Mouse (Mus musculus): ENCODE results near the gene Cmtr2. TPM values are rescaled to one million over a fixed set of nuclear protein-coding genes. Genes with fewer than 3 reads are reported as not detected.

The Cmtr2 gene
- polyA plus RNA-seq, 1 experiment from 2014 or later: 14.7 TPM

DNA sequence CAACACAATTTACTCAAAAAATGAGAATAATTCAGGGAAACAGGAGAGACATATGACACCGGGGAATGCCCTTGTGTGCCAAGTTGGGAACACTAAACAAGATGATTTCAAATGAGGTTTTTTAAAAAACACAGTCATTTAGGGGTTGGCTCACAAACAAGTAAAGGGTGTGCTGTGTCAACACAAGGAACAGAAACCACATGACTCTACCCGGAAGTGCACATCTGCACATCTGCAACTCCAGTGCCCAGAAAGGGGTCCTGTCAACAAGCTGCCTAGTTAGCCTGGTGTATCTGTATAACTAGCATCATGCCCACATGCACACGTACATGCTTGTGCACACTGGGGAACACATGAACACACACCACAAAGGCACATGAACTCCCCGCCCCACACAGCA lies 29.9 kb upstream of the Cmtr2 start:
- H3K4me1 ChIP-seq (ENCODE audit: control insufficient read depth, insufficient read depth, low read length): peaks cover 19% of the 10 kb centered on the region
- no peaks in the 10 kb centered on the region for H3K27me3 ChIP-seq (ENCODE audit: control insufficient read depth, insufficient read depth, low read length)
- no peak overlapping the region for H3K27ac ChIP-seq (replicated peaks; ENCODE audit: low read depth, low read length)
- no peak overlapping the region for H3K4me3 ChIP-seq (replicated peaks; ENCODE audit: low read depth, low read length)
- no peaks in the 10 kb centered on the region for H3K9me3 ChIP-seq (ENCODE audit: control insufficient read depth, low read length)
- H3K36me3 ChIP-seq (ENCODE audit: control insufficient read depth, insufficient read depth, low read length): no peaks in the 10 kb centered on the region
- WGBS: 92% methylated on average over 4 of the region's 4 CpGs
- no peak overlapping the region for H3K4me2 ChIP-seq (ENCODE audit: low read length)
- ATAC-seq (ENCODE audit: low FRiP score, low TSS enrichment) (no peak), DNase-seq (no peak)
- H3K9ac ChIP-seq (replicated peaks; ENCODE audit: low read length): no peak overlapping the region

DNA sequence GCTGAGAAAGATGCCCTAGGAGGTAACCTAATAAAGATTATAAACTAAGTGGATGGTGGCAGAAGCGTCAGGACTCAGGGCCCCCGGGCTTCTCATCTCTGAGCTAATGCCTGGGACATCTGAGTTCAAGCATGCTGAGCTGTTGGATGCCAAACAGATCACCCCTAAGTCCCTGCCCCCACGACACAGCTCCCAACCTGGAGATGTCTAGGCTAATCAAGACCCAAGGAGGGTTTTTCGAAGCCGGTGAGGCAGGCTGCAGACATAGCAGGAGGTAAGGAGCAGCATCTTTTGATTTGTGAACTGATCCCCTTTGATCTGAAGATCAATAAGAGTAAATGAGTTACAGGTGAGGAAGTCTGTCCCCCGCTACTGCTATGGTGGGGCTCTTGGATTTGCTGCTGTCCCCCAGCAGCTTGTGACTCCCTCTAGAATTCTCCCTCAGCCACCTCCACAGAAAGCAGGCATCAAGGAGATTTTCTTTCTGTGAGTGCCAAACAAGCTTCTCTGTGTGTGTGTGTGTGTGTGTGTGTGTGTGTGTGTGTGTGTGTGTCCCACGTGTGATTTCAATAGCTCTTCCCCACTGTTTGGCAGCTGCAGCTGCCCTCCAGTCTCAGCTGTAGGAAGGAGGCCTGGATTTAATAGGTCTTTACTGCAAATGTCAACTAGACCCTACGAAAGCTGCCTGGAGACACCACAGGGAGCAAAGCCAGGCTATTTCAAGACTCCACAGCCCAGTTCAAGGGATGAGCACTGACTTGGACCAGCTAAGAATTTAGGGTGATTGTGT lies 26.3 kb upstream of the Cmtr2 start:
- Histone ChIP-seq H3K9me3 (ENCODE audit: control insufficient read depth, low read length) (no peaks in the 10 kb centered on the region), H3K4me1 (ENCODE audit: control insufficient read depth, insufficient read depth, low read length) (no peaks in the 10 kb centered on the region; the same call in 1 of the 2 replicates), H3K9ac (replicated peaks; ENCODE audit: low read length) (no peak overlapping the region), H3K4me3 (replicated peaks; ENCODE audit: low read depth, low read length) (no peak overlapping the region), H3K27ac (replicated peaks; ENCODE audit: low read depth, low read length) (peak overlapping the region; percentile 61), H3K4me2 (ENCODE audit: low read length) (no peak overlapping the region), H3K36me3 (ENCODE audit: control insufficient read depth, insufficient read depth, low read length) (no peaks in the 10 kb centered on the region), H3K27me3 (ENCODE audit: control insufficient read depth, insufficient read depth, low read length) (no peaks in the 10 kb centered on the region)
- whole genome bisulfite sequencing: 18% methylated on average over 8 of the region's 8 CpGs
- ATAC-seq (ENCODE audit: low FRiP score, low TSS enrichment) (no peak), DNase-seq (peak; percentile 62)

GRCm38 (mm10) chr8:110196678-110197077 lies 18.8 kb upstream of the Cmtr2 start:
- no peak overlapping the region for H3K27ac ChIP-seq (replicated peaks; ENCODE audit: low read depth, low read length)
- DNase-seq (peak; percentile 68), ATAC-seq (ENCODE audit: low FRiP score, low TSS enrichment) (no peak)
- no peaks in the 10 kb centered on the region for H3K27me3 ChIP-seq (ENCODE audit: control insufficient read depth, insufficient read depth, low read length)
- H3K36me3 ChIP-seq (ENCODE audit: control insufficient read depth, insufficient read depth, low read length): no peaks in the 10 kb centered on the region
- H3K4me3 ChIP-seq (replicated peaks; ENCODE audit: low read depth, low read length): no peak overlapping the region
- no peaks in the 10 kb centered on the region for H3K4me1 ChIP-seq (ENCODE audit: control insufficient read depth, insufficient read depth, low read length)
- no peak overlapping the region for H3K9ac ChIP-seq (replicated peaks; ENCODE audit: low read length)
- 3% methylated on average over 5 of the region's 5 CpGs for WGBS
- no peaks in the 10 kb centered on the region for H3K9me3 ChIP-seq (ENCODE audit: control insufficient read depth, low read length)
- no peak overlapping the region for H3K4me2 ChIP-seq (ENCODE audit: low read length)

DNA sequence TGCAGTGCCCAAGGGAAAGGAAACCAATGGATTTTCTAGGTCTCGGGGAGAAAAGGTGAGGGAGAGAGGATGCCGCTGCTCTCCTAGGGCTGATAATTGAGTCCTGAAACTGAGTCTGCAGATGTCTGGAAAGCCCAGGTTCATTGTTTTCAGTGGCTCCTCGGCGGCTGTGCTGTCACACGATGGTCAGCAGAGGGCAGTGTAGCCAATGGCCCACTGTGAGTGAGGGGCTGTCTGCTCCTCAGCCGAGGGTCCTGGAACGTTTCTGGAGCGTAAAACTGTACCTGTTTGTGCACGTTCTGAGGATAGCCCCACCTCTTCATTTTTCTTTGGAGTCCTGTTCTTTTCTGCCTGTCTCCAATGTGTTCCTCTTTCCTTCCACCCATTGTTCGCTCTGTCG lies 13.7 kb upstream of the Cmtr2 start:
- H3K4me1 ChIP-seq (ENCODE audit: control insufficient read depth, insufficient read depth, low read length): no peaks in the 10 kb centered on the region
- H3K4me3 ChIP-seq (replicated peaks; ENCODE audit: low read depth, low read length): no peak overlapping the region
- H3K27me3 ChIP-seq (ENCODE audit: control insufficient read depth, insufficient read depth, low read length): no peaks in the 10 kb centered on the region
- WGBS: 24% methylated on average over 11 of the region's 11 CpGs
- DNase-seq (peak; percentile 83), ATAC-seq (ENCODE audit: low FRiP score, low TSS enrichment) (no peak; the same call in 1 of the 2 replicates)
- no peak overlapping the region for H3K4me2 ChIP-seq (ENCODE audit: low read length)
- H3K27ac ChIP-seq (replicated peaks; ENCODE audit: low read depth, low read length): no peak overlapping the region
- H3K9me3 ChIP-seq (ENCODE audit: control insufficient read depth, low read length): no peaks in the 10 kb centered on the region
- H3K36me3 ChIP-seq (ENCODE audit: control insufficient read depth, insufficient read depth, low read length): no peaks in the 10 kb centered on the region
- H3K9ac ChIP-seq (replicated peaks; ENCODE audit: low read length): no peak overlapping the region

DNA sequence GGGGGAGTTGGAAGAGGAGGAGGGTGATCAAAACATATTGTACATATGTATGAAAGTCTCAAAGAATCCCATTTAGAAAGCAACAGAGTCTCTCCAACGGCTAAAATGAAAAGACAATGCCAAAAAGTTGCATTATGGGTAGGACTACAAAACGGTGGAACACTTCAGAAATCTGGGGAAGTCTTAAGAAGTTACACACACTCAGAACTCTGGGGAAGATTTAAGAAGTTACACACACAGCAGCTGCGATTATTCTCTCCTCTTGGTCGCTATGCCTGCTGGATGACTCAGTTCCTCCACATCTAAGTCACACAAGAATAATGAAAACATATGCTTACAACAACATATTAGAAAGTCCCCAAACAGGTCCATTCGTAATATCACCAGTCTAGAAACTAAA lies 788 bp downstream of the Cmtr2 start:
- Histone ChIP-seq H3K36me3 (ENCODE audit: control insufficient read depth, insufficient read depth, low read length) (peaks cover 5% of the 10 kb centered on the region), H3K9ac (replicated peaks; ENCODE audit: low read length) (no peak overlapping the region), H3K27ac (replicated peaks; ENCODE audit: low read depth, low read length) (no peak overlapping the region), H3K27me3 (ENCODE audit: control insufficient read depth, insufficient read depth, low read length) (no peaks in the 10 kb centered on the region), H3K4me1 (ENCODE audit: control insufficient read depth, insufficient read depth, low read length) (peaks cover 19% of the 10 kb centered on the region), H3K4me3 (replicated peaks; ENCODE audit: low read depth, low read length) (no peak overlapping the region), H3K9me3 (ENCODE audit: control insufficient read depth, low read length) (no peaks in the 10 kb centered on the region), H3K4me2 (ENCODE audit: low read length) (no peak overlapping the region)
- ATAC-seq (ENCODE audit: low FRiP score, low TSS enrichment): no peak
- DNase-seq: no peak
- WGBS: 84% methylated on average over 5 of the region's 5 CpGs

DNA sequence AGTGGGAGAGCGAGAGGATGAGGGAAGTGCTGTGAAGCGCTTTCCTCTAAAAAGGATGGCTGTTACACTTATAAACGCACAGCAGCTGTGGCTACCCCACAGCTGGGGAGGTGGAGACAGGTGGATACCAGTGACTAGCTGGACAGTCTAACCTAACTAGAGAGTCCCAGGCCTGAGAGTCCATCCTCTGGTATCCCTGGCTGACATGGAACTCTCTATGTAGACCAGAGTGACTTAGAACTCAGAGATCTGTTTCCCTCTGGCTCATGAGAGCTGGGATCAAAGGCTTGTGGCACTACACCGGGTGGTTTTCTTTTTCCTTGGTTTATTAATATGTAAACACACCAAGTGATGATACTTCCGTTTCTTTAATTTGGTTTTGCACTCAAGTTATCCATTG lies 1.7 kb downstream of the Cmtr2 start:
- DNase-seq (no peak), ATAC-seq (ENCODE audit: low FRiP score, low TSS enrichment) (peak; percentile 32)
- Histone ChIP-seq H3K36me3 (ENCODE audit: control insufficient read depth, insufficient read depth, low read length) (peaks cover 14% of the 10 kb centered on the region), H3K4me2 (ENCODE audit: low read length) (peak overlapping the region; percentile 69), H3K27ac (replicated peaks; ENCODE audit: low read depth, low read length) (peak overlapping the region; percentile 77), H3K9me3 (ENCODE audit: control insufficient read depth, low read length) (no peaks in the 10 kb centered on the region), H3K4me1 (ENCODE audit: control insufficient read depth, insufficient read depth, low read length) (peaks cover 19% of the 10 kb centered on the region), H3K4me3 (replicated peaks; ENCODE audit: low read depth, low read length) (peak overlapping the region; percentile 53), H3K27me3 (ENCODE audit: control insufficient read depth, insufficient read depth, low read length) (no peaks in the 10 kb centered on the region), H3K9ac (replicated peaks; ENCODE audit: low read length) (no peak overlapping the region; the same call in 1 of the 2 replicates)
- WGBS: 29% methylated on average over 5 of the region's 5 CpGs

GRCm38 (mm10) chr8:110217681-110218131 lies 2.2 kb downstream of the Cmtr2 start:
- no peaks in the 10 kb centered on the region for H3K27me3 ChIP-seq (ENCODE audit: control insufficient read depth, insufficient read depth, low read length)
- DNase-seq (peak; percentile 100), ATAC-seq (ENCODE audit: low FRiP score, low TSS enrichment) (peak; percentile 100)
- H3K9ac ChIP-seq (replicated peaks; ENCODE audit: low read length): peak overlapping the region; percentile 54
- H3K4me1 ChIP-seq (ENCODE audit: control insufficient read depth, insufficient read depth, low read length): peaks cover 19% of the 10 kb centered on the region
- peaks cover 19% of the 10 kb centered on the region for H3K36me3 ChIP-seq (ENCODE audit: control insufficient read depth, insufficient read depth, low read length)
- peak overlapping the region; percentile 77 for H3K27ac ChIP-seq (replicated peaks; ENCODE audit: low read depth, low read length)
- WGBS: under 1% methylated on average over 43 of the region's 43 CpGs
- H3K9me3 ChIP-seq (ENCODE audit: control insufficient read depth, low read length): no peaks in the 10 kb centered on the region
- H3K4me2 ChIP-seq (ENCODE audit: low read length): peak overlapping the region; percentile 69
- peak overlapping the region; percentile 53 for H3K4me3 ChIP-seq (replicated peaks; ENCODE audit: low read depth, low read length)

- Histone ChIP-seq H3K9ac (replicated peaks; ENCODE audit: low read length) (peak overlapping the region; percentile 54), H3K4me2 (ENCODE audit: low read length) (peak overlapping the region; percentile 69), H3K4me3 (replicated peaks; ENCODE audit: low read depth, low read length) (peak overlapping the region; percentile 53), H3K27ac (replicated peaks; ENCODE audit: low read depth, low read length) (no peak overlapping the region), H3K4me1 (ENCODE audit: control insufficient read depth, insufficient read depth, low read length) (peaks cover 19% of the 10 kb centered on the region), H3K9me3 (ENCODE audit: control insufficient read depth, low read length) (no peaks in the 10 kb centered on the region), H3K27me3 (ENCODE audit: control insufficient read depth, insufficient read depth, low read length) (no peaks in the 10 kb centered on the region), H3K36me3 (ENCODE audit: control insufficient read depth, insufficient read depth, low read length) (peaks cover 27% of the 10 kb centered on the region)
- ATAC-seq (ENCODE audit: low FRiP score, low TSS enrichment) (no peak), DNase-seq (no peak)
- WGBS: 74% methylated on average over 5 of the region's 5 CpGs
Measured at GRCm38 (mm10) chr8:110218511-110218910, 3.0 kb downstream of the Cmtr2 start.

GRCm38 (mm10) chr8:110220936-110221335 lies 5.5 kb downstream of the Cmtr2 start:
- no peak for DNase-seq
- no peak overlapping the region for H3K9ac ChIP-seq (replicated peaks; ENCODE audit: low read length)
- H3K27me3 ChIP-seq (ENCODE audit: control insufficient read depth, insufficient read depth, low read length): no peaks in the 10 kb centered on the region
- H3K4me3 ChIP-seq (replicated peaks; ENCODE audit: low read depth, low read length): no peak overlapping the region
- H3K36me3 ChIP-seq (ENCODE audit: control insufficient read depth, insufficient read depth, low read length): peaks cover 32% of the 10 kb centered on the region
- no peak for ATAC-seq (ENCODE audit: low FRiP score, low TSS enrichment)
- H3K4me1 ChIP-seq (ENCODE audit: control insufficient read depth, insufficient read depth, low read length): peaks cover 19% of the 10 kb centered on the region
- WGBS: 96% methylated on average over 14 of the region's 14 CpGs
- no peak overlapping the region for H3K4me2 ChIP-seq (ENCODE audit: low read length)
- no peaks in the 10 kb centered on the region for H3K9me3 ChIP-seq (ENCODE audit: control insufficient read depth, low read length)
- H3K27ac ChIP-seq (replicated peaks; ENCODE audit: low read depth, low read length): no peak overlapping the region
